Mouse (Mus musculus) neural tube, embryonic 11.5 days (tissue): ENCODE measurements around the gene Olfr1260. TPM values are rescaled to one million over a fixed set of nuclear protein-coding genes. Genes with fewer than 3 reads are reported as not detected.

Experiments
- polyA plus RNA-seq: library from polyadenylated mRNA; unstranded; fragments of >200 nt; fragmentation: Nextera tagmentation; extraction: Ambion mirVana; gene quantifications from 2 replicates; pipeline ENCODE4 v1.2.1, GENCODE M21; 2014

Olfr1260 gene
- polyA plus RNA-seq, 1 experiment from 2014 or later = not detected

Other genes starting within 250 kb of the Olfr1260 start
- not detected in 2 replicates for gene Olfr1252, start 249.3 kb upstream of the Olfr1260 start, polyA plus RNA-seq
- gene Olfr1253, start 217.2 kb upstream of the Olfr1260 start, polyA plus RNA-seq = not detected in 2 replicates
- not detected in 2 replicates for gene Olfr1254, start 180.7 kb upstream of the Olfr1260 start, polyA plus RNA-seq
- gene Olfr1255, start 162.3 kb upstream of the Olfr1260 start, polyA plus RNA-seq = not detected in 2 replicates
- not detected in 2 replicates for gene Olfr1256, start 132.8 kb upstream of the Olfr1260 start, polyA plus RNA-seq
- gene Olfr48, start 126.1 kb upstream of the Olfr1260 start, polyA plus RNA-seq = not detected in 2 replicates
- not detected in 2 replicates for gene Olfr1257, start 95.9 kb upstream of the Olfr1260 start, polyA plus RNA-seq
- gene Olfr1258, start 47.0 kb upstream of the Olfr1260 start, polyA plus RNA-seq = not detected in 2 replicates
- gene Olfr1259, start 25.7 kb upstream of the Olfr1260 start, polyA plus RNA-seq = not detected in 2 replicates
- not detected in 2 replicates for gene Olfr1261, start 16.9 kb downstream of the Olfr1260 start, polyA plus RNA-seq
- not detected in 2 replicates for gene Olfr1262, start 25.8 kb downstream of the Olfr1260 start, polyA plus RNA-seq
- not detected in 2 replicates for gene Olfr1263, start 37.8 kb downstream of the Olfr1260 start, polyA plus RNA-seq
- not detected in 2 replicates for gene Olfr1264, start 51.2 kb downstream of the Olfr1260 start, polyA plus RNA-seq
- gene Olfr1265, start 61.0 kb downstream of the Olfr1260 start, polyA plus RNA-seq = not detected in 2 replicates
- gene Olfr140, start 89.3 kb downstream of the Olfr1260 start, polyA plus RNA-seq = not detected in 2 replicates
- gene Olfr1269, start 147.1 kb downstream of the Olfr1260 start, polyA plus RNA-seq = not detected in 2 replicates
- 0.20 TPM in 1 of 2 replicates, not detected in the other for gene Olfr32, start 168.0 kb downstream of the Olfr1260 start, polyA plus RNA-seq
- not detected in 2 replicates for gene Olfr1270, start 178.8 kb downstream of the Olfr1260 start, polyA plus RNA-seq